Mouse (Mus musculus) cerebellum, adult 2 months (tissue): ENCODE measurements around the gene A230050P20Rik.

Source experiments
- CTCF ChIP-seq: fragments of 200-500 bp; IDR thresholded peaks from 2 replicates; pipeline ENCODE4 v1.5.1; 2011; ENCODE audit warnings: low read depth, mild to moderate bottlenecking, control low read depth, low read length, moderate library complexity, borderline replicate concordance; ENCODE audit not compliant: insufficient read depth
- POLR2A ChIP-seq: fragments of 200-500 bp; IDR thresholded peaks from 2 replicates; pipeline ENCODE4 v1.6.1; 2011; ENCODE audit warnings: low read length, control low read depth, borderline replicate concordance; ENCODE audit not compliant: insufficient read depth

GRCm38 (mm10) chr9:20923258-20923657, 54.8 kb downstream of the A230050P20Rik start:
- TF ChIP-seq CTCF (no peak), POLR2A (no peak)
